Mouse (Mus musculus) lung, postnatal 10 days (tissue): ENCODE results near the gene Chic2.

Experiments
- DNase-seq: peaks from one replicate; pipeline ENCODE4 v3.0.0; 2021

Gene Chic2

GRCm38 (mm10) chr5:74974061-74974581 lies 70.5 kb downstream of the Chic2 start:
- DNase-seq, result peak; percentile 72

GRCm38 (mm10) chr5:74971418-74971817 lies 73.2 kb downstream of the Chic2 start:
- no peak for DNase-seq

DNA sequence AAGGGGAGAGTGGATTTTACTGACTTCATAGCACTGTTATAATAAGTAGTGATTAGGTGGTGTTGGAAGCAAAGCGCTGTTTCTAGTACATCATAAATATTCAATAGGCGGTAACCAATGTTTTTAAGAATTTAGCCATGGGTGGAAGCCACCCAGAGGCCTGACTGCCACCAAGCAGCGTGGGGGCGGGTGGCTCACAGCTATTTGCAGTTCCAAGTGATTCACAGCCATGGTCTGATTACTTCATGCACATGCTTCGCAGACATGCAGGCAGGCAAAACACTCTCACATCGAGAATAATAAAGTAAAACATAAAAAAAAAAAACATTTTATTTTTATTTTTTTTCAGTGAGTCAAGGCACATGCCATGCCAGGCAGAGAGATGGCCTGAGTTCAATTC lies 75.2 kb downstream of the Chic2 start:
- no peak for DNase-seq

DNA sequence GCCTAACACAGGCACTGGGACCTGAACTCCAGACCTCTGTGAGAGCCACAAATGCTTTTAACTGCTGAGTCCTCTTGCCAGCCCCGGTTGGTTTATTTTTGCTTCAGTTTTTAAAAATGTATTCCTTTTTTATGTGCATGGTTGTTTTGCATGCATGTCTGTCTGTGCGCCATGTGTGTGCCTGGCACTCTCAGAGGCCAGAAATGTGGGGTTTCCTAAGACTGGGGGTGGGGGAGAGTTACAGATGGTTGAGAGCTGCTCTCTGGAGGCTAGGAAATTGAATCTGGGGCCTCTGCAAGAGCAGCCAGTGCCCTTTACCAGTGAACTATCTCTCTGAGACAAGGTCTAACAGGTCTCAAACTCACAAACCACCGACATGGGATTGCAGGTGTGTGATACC lies 76.7 kb downstream of the Chic2 start:
- DNase-seq, result no peak

DNA sequence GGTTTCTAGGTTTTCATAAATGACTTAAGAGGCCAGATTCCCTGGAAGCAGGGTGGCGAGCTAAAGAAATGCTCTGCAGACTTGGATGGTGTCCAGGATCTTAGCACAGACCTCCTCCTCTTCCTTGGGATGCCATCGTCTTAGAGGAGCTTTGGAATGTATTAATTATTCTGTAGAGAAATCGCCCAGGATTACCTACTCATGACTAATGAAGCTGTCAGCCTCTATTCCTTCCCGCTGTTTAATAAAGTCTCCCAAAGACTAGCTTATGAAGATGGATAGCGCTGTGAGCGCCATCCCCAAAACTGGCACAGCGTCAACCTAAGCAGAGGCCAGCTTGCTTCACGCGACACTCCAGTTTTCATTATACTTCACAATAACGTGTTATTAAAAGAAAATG lies 77.7 kb downstream of the Chic2 start:
- no peak for DNase-seq

DNA sequence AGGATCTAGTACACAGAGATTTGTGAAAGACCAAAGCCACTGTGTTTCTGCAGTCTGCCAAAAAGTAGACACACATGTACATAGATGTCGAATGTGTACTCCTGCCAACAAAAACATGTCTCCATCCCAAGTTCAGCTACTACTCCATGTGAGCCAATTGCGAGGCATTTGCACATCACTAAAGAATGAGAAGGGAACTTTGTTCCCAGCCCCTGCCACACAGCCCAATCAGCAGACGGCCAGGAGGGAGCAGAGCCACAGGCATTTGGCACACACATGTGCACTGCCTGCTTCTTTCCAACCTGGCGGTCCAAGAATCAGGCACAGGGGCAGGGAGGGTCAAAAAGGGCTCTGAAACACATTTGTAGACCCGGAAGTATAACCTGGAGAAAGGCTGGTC lies 81.8 kb downstream of the Chic2 start:
- DNase-seq, result peak; percentile 50

DNA sequence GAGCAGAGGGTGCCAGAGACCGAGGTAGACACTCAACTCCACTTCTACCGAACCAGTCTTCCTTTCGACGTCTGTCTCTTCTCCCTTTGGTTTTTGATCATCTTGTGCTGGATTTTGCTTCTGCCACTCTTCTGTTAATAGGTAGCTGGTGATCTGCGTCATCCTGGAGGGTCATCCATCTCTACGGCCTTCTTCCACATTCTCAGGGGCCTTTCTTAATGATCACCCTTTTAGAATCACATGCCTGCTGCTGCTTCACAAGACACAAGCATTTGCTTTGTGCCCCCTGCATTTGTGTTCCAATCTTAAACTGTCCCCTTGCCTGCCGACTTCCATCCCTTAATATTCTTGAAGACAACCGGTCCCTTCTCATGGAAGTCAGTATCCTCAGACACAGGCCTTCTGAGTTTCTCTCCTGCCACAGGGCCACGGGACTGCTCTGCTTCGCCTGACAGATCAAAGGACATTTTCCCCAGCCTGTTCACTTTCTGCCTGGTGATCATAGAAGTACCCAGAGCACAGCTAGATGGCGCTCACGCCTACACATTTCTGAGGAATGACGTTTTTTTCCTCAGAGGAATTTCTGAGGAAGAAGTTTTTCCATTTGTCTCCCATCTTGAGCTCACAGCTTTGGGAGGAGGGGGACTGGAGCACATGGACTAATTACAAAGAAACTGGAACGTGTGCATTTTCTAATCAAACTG lies 83.6 kb downstream of the Chic2 start:
- peak; percentile 83 for DNase-seq

GRCm38 (mm10) chr5:74960306-74960705 lies 84.3 kb downstream of the Chic2 start:
- no peak for DNase-seq

DNA sequence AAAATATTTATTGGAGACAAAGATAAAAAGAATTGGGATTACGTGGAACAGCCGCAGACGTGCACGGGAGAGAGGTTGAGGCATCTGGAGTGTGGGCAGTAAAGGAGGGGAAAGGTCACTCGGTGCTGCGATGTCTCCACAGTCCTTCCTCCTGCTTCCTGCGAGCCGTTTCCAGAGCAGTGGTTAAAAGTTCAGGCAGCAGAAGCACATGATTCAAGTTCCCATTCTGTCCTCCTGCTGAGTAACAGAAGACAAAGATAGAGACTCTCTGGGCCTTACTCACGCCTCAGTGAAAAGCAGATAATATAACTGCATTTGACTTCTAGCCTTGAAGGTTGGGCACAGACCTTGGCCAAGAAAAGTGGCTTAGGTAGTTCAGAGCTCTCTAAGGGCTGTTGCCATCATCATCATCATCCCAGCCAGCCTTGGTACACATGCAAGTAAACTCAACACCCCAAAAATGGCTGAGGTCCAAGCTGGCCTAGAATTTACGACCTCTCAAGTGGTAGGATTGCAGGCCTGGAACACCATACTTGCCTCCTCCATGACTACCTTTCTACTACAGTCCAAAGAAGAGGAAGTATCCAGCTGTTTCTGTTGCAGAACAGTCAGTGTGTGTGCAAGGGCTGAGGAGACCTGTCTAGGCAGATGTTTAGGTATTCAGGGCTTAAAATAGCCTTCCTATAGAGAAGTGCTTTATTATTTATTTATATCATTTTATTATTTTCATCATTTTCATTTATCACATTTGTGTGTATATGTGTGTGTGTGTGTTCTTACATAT lies 87.1 kb downstream of the Chic2 start:
- no peak for DNase-seq

- no peak for DNase-seq
Observed at GRCm38 (mm10) chr5:74956335-74956734, 88.2 kb downstream of the Chic2 start.

DNA sequence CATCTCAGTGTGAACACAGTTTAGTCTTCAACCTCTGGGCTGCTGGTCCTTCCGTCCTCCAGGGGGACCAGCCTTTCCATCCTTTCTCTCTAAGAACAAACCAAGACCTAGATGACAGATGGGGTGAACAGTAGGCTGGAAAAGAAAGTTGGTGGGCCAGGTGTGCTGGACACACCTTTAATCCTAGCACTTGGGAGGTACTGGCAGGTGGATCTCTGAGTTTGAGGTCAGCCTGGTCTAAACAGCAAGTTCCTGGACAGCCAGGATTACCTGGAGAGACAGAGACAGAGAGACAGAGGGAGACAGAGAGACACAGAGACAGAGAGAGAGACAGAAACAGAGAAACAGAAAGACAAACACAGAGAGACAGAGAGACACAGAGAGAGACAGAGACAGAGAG lies 89.0 kb downstream of the Chic2 start:
- no peak for DNase-seq

DNA sequence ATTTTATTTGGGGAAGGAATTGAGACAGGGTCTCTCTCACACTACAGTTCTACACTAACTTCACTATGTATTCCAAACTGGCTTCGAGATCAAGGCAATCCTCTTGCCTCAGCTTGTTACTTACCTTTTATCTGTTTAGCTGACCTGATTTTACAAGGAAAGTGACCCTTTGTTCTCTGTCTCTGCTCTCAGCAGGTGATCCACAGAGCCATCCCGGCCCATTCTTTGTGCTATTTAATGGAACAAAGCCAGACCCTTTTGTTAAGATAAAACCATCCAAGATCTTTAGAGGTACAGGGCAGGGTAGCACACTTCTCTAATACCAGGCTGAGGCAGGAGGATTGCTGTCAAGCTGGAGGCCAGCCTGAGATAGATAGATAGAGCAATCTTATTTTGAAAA lies 91.6 kb downstream of the Chic2 start:
- no peak for DNase-seq

- no peak for DNase-seq
Observed at GRCm38 (mm10) chr5:74951375-74951774, 93.2 kb downstream of the Chic2 start.

DNA sequence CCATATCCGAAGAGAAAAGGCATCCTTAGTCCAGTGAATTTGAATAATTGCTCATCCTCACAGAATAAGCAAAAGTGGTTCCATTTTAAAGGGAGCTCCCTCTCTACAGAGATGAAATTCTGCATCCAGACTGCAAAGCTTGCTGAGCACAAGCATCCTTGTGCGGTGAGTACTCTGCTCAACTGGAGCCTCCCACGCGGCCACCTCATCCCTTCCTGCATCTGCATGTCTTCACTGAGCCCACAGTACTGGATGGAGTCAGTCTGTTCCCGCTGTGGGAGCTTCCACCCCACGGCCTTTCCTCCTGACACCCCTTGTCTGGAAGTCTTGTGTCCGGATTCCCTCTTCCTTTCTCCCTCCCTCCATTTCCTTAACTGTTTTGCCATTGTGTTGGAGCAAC lies 95.3 kb downstream of the Chic2 start:
- DNase-seq, result no peak

DNA sequence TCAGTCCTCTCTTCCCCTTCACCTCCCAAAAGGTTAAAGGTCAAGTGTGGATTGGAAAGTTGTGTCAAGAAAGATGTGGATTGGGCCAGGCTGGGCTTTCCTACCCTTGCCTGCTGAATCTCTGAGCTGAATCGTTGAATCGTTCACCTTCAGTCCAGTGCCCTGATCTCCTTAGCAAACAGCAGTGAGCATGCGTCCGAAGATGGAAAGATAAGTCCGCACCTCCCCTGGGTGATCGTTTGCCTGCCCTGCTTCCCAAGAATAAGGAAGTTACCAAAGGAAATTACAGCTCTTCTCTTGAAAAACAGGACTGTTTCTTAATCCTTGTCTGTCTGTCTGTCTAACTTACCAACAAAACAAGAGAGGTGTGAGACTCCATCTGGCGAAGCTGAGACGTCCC lies 96.1 kb downstream of the Chic2 start:
- DNase-seq, result no peak
